Mouse (Mus musculus) kidney, adult 18-20 months (tissue): ENCODE measurements around the gene Atpaf2.

Source experiments
- DNase-seq: peaks from one replicate; pipeline ENCODE4 v3.0.0; 2021

Gene Atpaf2

GRCm38 (mm10) chr11:60391346-60391745 is 26.9 kb downstream of the Atpaf2 start:
- no peak for DNase-seq

GRCm38 (mm10) chr11:60387944-60388343 is 30.3 kb downstream of the Atpaf2 start:
- no peak for DNase-seq

DNA sequence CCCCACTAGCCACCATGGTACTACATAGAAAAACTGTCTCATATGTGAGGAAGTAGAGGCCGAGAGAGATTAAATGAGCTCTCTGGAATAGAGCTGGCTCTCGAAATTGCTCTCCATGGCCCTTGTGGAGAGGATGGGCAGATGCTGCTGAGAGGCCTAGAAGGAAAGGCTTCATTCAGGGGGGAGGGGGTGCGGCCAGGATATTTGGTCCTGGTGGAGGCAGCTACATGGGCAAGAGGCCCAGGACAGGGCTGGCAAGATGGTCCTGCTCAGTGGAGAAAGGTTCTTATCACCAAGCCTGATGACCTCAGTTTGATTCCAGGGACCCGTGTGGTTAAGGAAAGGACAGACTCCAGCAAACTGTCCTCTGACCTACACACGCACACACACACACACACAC is 32.3 kb downstream of the Atpaf2 start:
- no peak for DNase-seq

DNA sequence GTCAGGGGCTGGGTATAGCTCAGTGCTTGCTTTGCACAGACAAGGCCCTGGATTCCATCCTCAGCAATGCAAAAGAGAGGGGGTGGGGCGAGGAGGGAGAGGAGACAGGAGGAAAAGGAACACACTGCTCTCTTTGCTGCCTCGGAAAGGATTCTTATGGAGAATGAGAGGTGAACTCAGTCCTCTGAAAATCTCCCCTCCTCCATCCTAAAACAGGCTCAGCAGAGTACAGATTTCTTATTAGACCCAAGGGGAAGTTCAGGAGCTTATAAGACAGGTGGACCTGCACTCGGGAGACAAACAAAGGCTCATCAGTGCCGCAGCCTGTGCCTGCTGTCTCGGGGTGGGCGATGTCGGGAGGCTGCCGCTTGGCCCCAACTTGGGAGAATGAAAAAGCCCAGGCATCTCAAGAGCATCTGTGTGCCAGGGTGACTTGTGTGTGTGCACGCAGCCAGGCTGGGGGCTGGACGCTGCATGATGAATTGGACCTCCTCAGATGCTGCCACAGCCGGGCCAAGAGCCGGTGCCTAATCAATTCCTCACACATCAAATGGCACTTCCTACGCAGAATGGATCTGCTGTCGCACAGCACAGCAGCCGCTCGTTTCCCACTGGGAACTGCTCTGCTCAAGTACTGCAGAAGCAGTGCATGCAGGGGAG is 33.4 kb downstream of the Atpaf2 start:
- DNase-seq = no peak

DNA sequence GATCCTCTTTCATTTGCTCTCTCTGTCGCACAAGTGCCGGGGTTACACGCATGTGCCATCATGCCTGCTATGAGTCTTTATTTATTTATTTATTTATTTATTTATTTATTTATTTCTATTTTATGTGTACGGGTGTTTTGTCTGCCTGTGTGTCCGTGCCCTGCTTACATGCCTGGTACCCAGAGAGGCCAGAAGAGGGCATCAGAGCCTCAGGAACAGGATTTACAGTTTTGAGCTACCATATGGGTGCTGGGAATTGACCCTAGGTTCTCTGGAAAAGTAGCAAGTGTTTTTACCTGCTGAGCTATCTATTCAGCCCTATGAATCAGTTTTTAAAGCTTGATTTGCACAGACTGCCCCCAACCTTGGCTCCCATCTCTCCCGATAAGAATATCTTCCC is 34.7 kb downstream of the Atpaf2 start:
- DNase-seq = no peak

DNA sequence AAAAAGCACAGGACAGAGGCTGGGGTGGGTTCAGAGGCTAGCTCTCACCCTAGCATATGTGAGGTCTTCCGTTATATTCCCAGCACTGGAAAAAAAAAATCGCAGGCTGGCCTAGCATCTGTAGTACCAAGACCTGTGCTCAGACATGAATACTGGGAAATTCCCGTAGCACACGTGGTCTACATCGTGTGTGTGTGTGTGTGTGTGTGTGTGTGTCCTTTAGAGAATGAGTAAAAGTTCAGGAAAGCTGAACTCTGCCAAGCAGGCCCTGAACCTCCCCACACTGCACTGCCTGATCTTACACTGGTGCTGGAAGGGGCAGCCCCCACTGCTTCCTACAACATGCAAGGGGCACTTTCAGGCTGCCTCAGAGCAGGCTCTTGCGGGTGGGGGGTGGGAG is 43.8 kb downstream of the Atpaf2 start:
- no peak for DNase-seq

DNA sequence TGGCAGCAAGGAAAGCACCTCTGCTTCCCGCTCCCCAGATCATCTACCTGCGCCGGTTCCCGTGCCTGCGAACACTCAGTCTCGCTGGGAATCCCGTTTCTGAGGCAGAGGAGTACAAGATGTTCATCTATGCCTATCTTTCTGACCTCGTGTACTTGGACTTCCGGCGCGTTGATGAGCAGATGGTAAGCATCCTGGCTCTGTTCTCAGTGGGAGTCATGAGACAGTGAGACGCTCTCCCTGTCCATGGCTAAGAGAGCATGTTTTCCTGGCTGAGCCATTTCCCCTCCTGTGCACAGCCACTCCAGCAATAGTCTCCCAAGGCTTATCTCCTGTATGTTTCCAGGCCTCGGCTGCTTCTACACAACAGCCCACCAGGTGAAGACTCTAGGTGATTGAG is 47.8 kb downstream of the Atpaf2 start:
- DNase-seq = no peak

- no peak for DNase-seq
These were observed 48.8 kb downstream of the Atpaf2 start for GRCm38 (mm10) chr11:60369448-60369847.

DNA sequence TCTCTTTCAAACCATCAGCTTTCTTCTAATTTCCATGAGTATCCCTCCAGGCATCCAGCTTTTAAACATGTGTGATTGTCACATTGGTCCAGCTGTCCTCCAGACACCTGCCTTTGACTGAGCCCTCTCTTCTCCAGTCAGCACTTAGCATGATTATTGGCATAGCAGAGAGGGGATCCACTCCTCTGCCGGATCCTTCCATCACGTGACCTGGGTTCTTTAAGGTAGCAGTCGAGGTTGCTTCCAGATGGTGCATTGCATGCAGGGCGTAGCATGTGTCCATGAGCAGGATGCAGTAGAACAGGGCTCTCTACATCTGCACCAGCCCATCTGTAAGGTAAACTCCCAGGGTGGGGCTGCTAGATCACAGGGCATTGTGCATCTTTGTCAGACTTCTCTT is 49.3 kb downstream of the Atpaf2 start:
- no peak for DNase-seq

- no peak for DNase-seq
These were observed 51.0 kb downstream of the Atpaf2 start for GRCm38 (mm10) chr11:60367256-60367655.

DNA sequence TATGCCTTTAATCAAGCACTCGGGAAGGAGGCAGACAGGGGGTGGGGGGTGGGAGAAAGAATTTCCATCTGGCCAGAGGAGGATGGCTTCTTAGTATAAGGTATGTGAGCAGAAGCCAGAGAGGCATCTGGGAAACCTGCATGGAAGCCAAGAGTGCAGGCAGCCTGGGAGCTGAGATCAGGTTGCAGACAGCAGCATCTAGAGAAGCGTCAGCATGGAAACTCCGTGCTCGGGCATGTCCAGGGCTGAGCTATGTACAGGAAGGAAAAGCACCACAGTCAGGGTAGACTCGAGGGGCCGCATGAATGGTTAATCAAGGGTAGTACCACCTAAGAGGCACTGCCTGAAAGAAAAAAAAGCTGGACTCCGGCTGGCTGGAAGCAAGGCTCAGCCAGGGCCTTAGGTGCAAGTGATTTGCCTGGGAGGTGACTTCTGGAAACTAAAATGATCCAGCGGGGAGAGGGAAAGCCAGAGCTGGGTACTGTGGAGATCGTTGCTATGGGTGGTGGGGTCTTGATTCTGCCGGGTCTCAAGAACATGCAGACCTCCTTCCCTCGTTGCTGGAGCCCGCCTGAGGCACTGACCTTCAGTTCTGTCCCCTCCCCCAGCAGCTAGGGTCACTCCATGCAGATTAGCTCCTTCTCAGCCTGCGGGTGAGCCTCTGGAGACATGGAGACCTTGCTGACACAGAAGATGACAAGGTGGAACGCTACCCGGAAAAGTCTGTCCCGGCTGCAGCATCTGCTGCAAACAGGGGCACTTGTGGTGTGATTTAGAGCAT is 51.8 kb downstream of the Atpaf2 start:
- DNase-seq = no peak

DNA sequence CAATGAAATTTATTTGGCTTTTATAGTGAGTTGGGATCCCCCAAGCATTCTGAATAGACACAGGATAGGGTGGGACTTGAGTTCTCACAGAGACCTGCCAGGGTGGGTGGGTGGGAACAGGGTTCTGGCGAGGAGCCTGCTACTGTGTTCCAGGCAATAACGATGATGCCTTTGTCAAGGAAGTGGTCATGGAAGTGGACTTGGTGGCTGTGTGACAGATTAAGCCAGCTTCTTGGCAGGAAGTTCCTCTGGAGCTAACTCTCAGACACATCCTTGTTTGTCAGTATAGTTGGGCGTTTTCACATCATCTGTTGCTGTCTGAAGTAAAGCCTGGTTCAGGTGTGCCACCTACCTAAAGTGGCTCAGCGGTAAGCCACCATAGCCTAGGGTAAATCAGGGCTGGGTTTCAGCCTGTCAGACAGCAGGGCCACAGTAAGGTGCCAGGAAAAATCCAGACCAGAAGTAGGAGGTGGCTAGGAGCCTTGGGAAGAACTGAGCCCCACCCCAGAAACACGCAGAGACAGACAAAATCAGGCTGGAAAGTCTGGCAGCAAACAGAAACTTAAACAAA is 57.5 kb downstream of the Atpaf2 start:
- DNase-seq = peak; percentile 22

- DNase-seq = no peak
These were observed 58.3 kb downstream of the Atpaf2 start for GRCm38 (mm10) chr11:60359936-60360335.

GRCm38 (mm10) chr11:60359138-60359537 is 59.1 kb downstream of the Atpaf2 start:
- no peak for DNase-seq

- DNase-seq = no peak
These were observed 59.7 kb downstream of the Atpaf2 start for GRCm38 (mm10) chr11:60358548-60358947.

DNA sequence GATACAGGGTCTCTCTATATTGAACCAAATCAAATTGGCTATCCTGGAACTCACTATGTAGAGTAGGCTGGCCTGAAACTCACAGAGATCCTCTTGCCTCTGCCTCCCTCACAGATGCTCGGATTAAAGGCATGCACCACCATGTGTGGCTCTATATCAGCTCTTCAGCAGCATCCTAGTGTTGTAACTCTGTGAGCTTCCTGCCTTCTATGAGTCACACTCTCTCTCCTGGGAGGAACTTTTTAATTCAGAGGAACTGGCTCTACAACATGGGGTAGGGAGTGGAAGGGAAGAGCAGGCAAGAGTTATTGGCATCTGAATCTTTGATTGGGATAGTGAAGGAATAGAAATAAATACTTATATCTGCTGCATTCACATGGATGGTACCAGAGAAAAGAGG is 61.1 kb downstream of the Atpaf2 start:
- no peak for DNase-seq

DNA sequence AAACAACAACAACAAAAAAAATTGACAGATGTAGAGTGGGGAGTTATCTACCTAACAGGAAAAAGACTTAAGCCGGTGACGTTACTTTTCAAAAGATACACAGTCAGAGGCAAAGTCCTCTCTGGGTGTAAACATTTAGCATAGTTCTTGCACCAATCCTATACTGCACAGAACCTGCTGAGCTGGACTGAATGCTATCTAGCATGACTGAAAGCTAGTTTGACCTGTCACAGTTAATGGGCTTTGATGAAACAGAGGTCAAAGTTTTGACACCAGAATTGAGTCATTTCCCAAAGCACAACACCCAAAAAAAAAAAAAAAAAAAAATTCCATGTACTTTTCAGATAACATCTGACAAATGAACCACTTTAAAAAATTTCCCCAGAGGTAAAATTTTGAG is 62.3 kb downstream of the Atpaf2 start:
- DNase-seq = no peak

GRCm38 (mm10) chr11:60352559-60353411 is 65.5 kb downstream of the Atpaf2 start, which contains the start of the genes Tom1l2 and Drc3:
Tom1l2 (minus strand) TSS chr11:60352905.
Drc3 (plus strand) TSS chr11:60353329.
- DNase-seq = peak; percentile 98

DNA sequence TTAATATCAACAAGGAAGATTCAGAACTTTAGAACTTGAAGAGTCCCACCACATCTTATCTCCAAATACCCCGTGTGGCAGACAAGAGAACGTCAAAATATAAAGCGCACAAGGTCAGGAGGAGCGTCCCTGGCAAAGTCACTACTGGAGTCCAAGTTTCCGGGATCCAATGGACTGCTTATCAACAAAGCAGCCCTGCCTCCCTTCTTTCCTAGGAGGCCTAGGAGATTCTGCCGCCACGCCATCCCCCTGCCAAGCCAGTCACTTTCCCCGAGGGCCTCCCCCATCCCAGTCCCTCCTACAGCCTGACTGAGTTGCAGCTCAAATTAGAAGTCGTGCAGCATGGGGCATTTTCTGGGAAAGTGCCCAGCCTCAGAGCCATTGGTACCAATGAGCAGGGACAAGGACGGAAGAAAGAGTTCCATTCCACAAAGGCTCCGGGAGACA is 66.3 kb downstream of the Atpaf2 start:
- DNase-seq = no peak

DNA sequence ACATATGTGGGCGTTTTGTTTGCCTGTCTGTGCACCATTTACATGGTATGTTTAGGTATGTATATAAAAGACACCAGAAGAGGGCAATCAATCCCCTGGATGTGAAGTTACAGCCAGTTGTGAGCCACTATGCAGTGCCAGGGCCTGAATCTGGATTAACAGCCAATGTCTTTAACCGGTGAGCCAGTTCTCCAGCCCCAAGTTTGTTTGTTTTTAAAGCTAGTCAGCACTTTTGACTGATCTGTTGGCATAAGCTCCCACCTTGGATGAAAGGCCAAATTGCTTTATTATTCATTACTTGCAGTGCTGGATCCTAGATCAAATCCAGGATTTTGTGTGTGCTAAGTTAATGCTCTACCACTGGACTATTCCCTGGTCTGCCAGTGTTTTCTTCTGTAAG is 66.9 kb downstream of the Atpaf2 start:
- peak; percentile 38 for DNase-seq
